Mouse (Mus musculus): Measurements from ENCODE around the gene Pakap. TPM values are rescaled to one million over a fixed set of nuclear protein-coding genes. Genes with fewer than 3 reads are reported as not detected.

The Pakap gene
- polyA plus RNA-seq, 1 experiment from 2014 or later: 22.9 TPM

GRCm38 (mm10) chr4:57633052-57633451 lies 65.1 kb downstream of the Pakap start:
- Histone ChIP-seq H3K4me2 (ENCODE audit: low read depth, low read length) (no peak overlapping the region), H3K4me1 (ENCODE audit: control insufficient read depth, insufficient read depth, low read length) (no peaks in the 10 kb centered on the region), H3K27ac (replicated peaks; ENCODE audit: low read depth, low read length) (no peak overlapping the region), H3K9ac (replicated peaks; ENCODE audit: low read length) (no peak overlapping the region), H3K27me3 (ENCODE audit: control insufficient read depth, insufficient read depth, low read length) (no peaks in the 10 kb centered on the region), H3K4me3 (ENCODE audit: low read depth, low read length) (no peak overlapping the region), H3K9me3 (replicated peaks; ENCODE audit: control insufficient read depth, low read length) (no peaks in the 10 kb centered on the region), H3K36me3 (replicated peaks; ENCODE audit: control insufficient read depth, insufficient read depth, low read depth, low read length) (no peaks in the 10 kb centered on the region)
- DNase-seq (ENCODE audit: low spot score): no peak
- ATAC-seq (replicated peaks; ENCODE audit: insufficient number of reproducible peaks, low FRiP score, low TSS enrichment, low read depth): no peak
- 90% methylated on average over 7 of the region's 7 CpGs for WGBS

GRCm38 (mm10) chr4:57634956-57635355 lies 67.0 kb downstream of the Pakap start:
- 52% methylated on average over 1 of the region's 1 CpGs for WGBS
- Histone ChIP-seq H3K4me1 (ENCODE audit: control insufficient read depth, insufficient read depth, low read length) (no peaks in the 10 kb centered on the region), H3K27me3 (ENCODE audit: control insufficient read depth, insufficient read depth, low read length) (no peaks in the 10 kb centered on the region), H3K4me2 (ENCODE audit: low read depth, low read length) (no peak overlapping the region), H3K36me3 (replicated peaks; ENCODE audit: control insufficient read depth, insufficient read depth, low read depth, low read length) (no peaks in the 10 kb centered on the region), H3K9me3 (replicated peaks; ENCODE audit: control insufficient read depth, low read length) (no peaks in the 10 kb centered on the region), H3K4me3 (ENCODE audit: low read depth, low read length) (no peak overlapping the region), H3K27ac (replicated peaks; ENCODE audit: low read depth, low read length) (no peak overlapping the region), H3K9ac (replicated peaks; ENCODE audit: low read length) (no peak overlapping the region)
- ATAC-seq (replicated peaks; ENCODE audit: insufficient number of reproducible peaks, low FRiP score, low TSS enrichment, low read depth) (no peak), DNase-seq (ENCODE audit: low spot score) (no peak)

- no peak for DNase-seq (ENCODE audit: low spot score)
Measured at GRCm38 (mm10) chr4:57636782-57637482, 69.0 kb downstream of the Pakap start.

GRCm38 (mm10) chr4:57637636-57638386 lies 69.8 kb downstream of the Pakap start:
- Histone ChIP-seq H3K4me2 (ENCODE audit: low read depth, low read length) (peak overlapping the region; percentile 45), H3K27me3 (ENCODE audit: control insufficient read depth, insufficient read depth, low read length) (no peaks in the 10 kb centered on the region), H3K4me1 (ENCODE audit: control insufficient read depth, insufficient read depth, low read length) (no peaks in the 10 kb centered on the region), H3K4me3 (ENCODE audit: low read depth, low read length) (peak overlapping the region; percentile 15; the same call in 1 of the 2 replicates), H3K9me3 (replicated peaks; ENCODE audit: control insufficient read depth, low read length) (no peaks in the 10 kb centered on the region), H3K27ac (replicated peaks; ENCODE audit: low read depth, low read length) (no peak overlapping the region), H3K9ac (replicated peaks; ENCODE audit: low read length) (peak overlapping the region; percentile 10; the same call in 1 of the 2 replicates), H3K36me3 (replicated peaks; ENCODE audit: control insufficient read depth, insufficient read depth, low read depth, low read length) (no peaks in the 10 kb centered on the region)
- WGBS: 39% methylated on average over 24 of the region's 24 CpGs
- no peak for ATAC-seq (replicated peaks; ENCODE audit: insufficient number of reproducible peaks, low FRiP score, low TSS enrichment, low read depth)
- DNase-seq (ENCODE audit: low spot score): no peak

More at GRCm38 (mm10) chr4:57636782-57637482, 69.0 kb downstream of the Pakap start:
- no peaks in the 10 kb centered on the region for H3K36me3 ChIP-seq (replicated peaks; ENCODE audit: control insufficient read depth, insufficient read depth, low read depth, low read length)
- H3K27me3 ChIP-seq (ENCODE audit: control insufficient read depth, insufficient read depth, low read length): no peaks in the 10 kb centered on the region
- no peaks in the 10 kb centered on the region for H3K9me3 ChIP-seq (replicated peaks; ENCODE audit: control insufficient read depth, low read length)
- H3K4me1 ChIP-seq (ENCODE audit: control insufficient read depth, insufficient read depth, low read length): no peaks in the 10 kb centered on the region
- no peak overlapping the region for H3K27ac ChIP-seq (replicated peaks; ENCODE audit: low read depth, low read length)
- no peak overlapping the region for H3K4me2 ChIP-seq (ENCODE audit: low read depth, low read length)
- WGBS: 77% methylated on average over 9 of the region's 9 CpGs
- no peak overlapping the region for H3K4me3 ChIP-seq (ENCODE audit: low read depth, low read length)
- no peak for ATAC-seq (replicated peaks; ENCODE audit: insufficient number of reproducible peaks, low FRiP score, low TSS enrichment, low read depth)
- H3K9ac ChIP-seq (replicated peaks; ENCODE audit: low read length): no peak overlapping the region

GRCm38 (mm10) chr4:57638941-57639340 lies 71.0 kb downstream of the Pakap start:
- DNase-seq (ENCODE audit: low spot score) (no peak), ATAC-seq (replicated peaks; ENCODE audit: insufficient number of reproducible peaks, low FRiP score, low TSS enrichment, low read depth) (no peak)
- H3K4me3 ChIP-seq (ENCODE audit: low read depth, low read length): no peak overlapping the region
- WGBS: 88% methylated on average over 9 of the region's 9 CpGs
- H3K4me2 ChIP-seq (ENCODE audit: low read depth, low read length): no peak overlapping the region
- no peaks in the 10 kb centered on the region for H3K36me3 ChIP-seq (replicated peaks; ENCODE audit: control insufficient read depth, insufficient read depth, low read depth, low read length)
- no peaks in the 10 kb centered on the region for H3K27me3 ChIP-seq (ENCODE audit: control insufficient read depth, insufficient read depth, low read length)
- no peak overlapping the region for H3K9ac ChIP-seq (replicated peaks; ENCODE audit: low read length)
- H3K9me3 ChIP-seq (replicated peaks; ENCODE audit: control insufficient read depth, low read length): no peaks in the 10 kb centered on the region
- H3K27ac ChIP-seq (replicated peaks; ENCODE audit: low read depth, low read length): no peak overlapping the region
- H3K4me1 ChIP-seq (ENCODE audit: control insufficient read depth, insufficient read depth, low read length): no peaks in the 10 kb centered on the region

GRCm38 (mm10) chr4:57640222-57640621 lies 72.2 kb downstream of the Pakap start:
- no peak overlapping the region for H3K4me3 ChIP-seq (ENCODE audit: low read depth, low read length)
- DNase-seq (ENCODE audit: low spot score): no peak
- 43% methylated on average over 7 of the region's 7 CpGs for WGBS
- no peaks in the 10 kb centered on the region for H3K9me3 ChIP-seq (replicated peaks; ENCODE audit: control insufficient read depth, low read length)
- no peaks in the 10 kb centered on the region for H3K36me3 ChIP-seq (replicated peaks; ENCODE audit: control insufficient read depth, insufficient read depth, low read depth, low read length)
- no peaks in the 10 kb centered on the region for H3K27me3 ChIP-seq (ENCODE audit: control insufficient read depth, insufficient read depth, low read length)
- no peak overlapping the region for H3K27ac ChIP-seq (replicated peaks; ENCODE audit: low read depth, low read length)
- no peak overlapping the region for H3K4me2 ChIP-seq (ENCODE audit: low read depth, low read length)
- no peak overlapping the region for H3K9ac ChIP-seq (replicated peaks; ENCODE audit: low read length)
- ATAC-seq (replicated peaks; ENCODE audit: insufficient number of reproducible peaks, low FRiP score, low TSS enrichment, low read depth): no peak
- no peaks in the 10 kb centered on the region for H3K4me1 ChIP-seq (ENCODE audit: control insufficient read depth, insufficient read depth, low read length)

- no peak for DNase-seq (ENCODE audit: low spot score)
- no peak overlapping the region for H3K4me2 ChIP-seq (ENCODE audit: low read depth, low read length)
- no peak overlapping the region for H3K9ac ChIP-seq (replicated peaks; ENCODE audit: low read length)
- no peaks in the 10 kb centered on the region for H3K36me3 ChIP-seq (replicated peaks; ENCODE audit: control insufficient read depth, insufficient read depth, low read depth, low read length)
- no peak overlapping the region for H3K4me3 ChIP-seq (ENCODE audit: low read depth, low read length)
- H3K4me1 ChIP-seq (ENCODE audit: control insufficient read depth, insufficient read depth, low read length): no peaks in the 10 kb centered on the region
- no peaks in the 10 kb centered on the region for H3K9me3 ChIP-seq (replicated peaks; ENCODE audit: control insufficient read depth, low read length)
- WGBS: 84% methylated on average over 3 of the region's 3 CpGs
- no peak overlapping the region for H3K27ac ChIP-seq (replicated peaks; ENCODE audit: low read depth, low read length)
- ATAC-seq (replicated peaks; ENCODE audit: insufficient number of reproducible peaks, low FRiP score, low TSS enrichment, low read depth): no peak
- H3K27me3 ChIP-seq (ENCODE audit: control insufficient read depth, insufficient read depth, low read length): no peaks in the 10 kb centered on the region
Measured at GRCm38 (mm10) chr4:57640971-57641370, 73.0 kb downstream of the Pakap start.

- no peak overlapping the region for H3K4me2 ChIP-seq (ENCODE audit: low read depth, low read length)
- no peak for DNase-seq (ENCODE audit: low spot score)
- no peaks in the 10 kb centered on the region for H3K27me3 ChIP-seq (ENCODE audit: control insufficient read depth, insufficient read depth, low read length)
- H3K36me3 ChIP-seq (replicated peaks; ENCODE audit: control insufficient read depth, insufficient read depth, low read depth, low read length): no peaks in the 10 kb centered on the region
- no peak for ATAC-seq (replicated peaks; ENCODE audit: insufficient number of reproducible peaks, low FRiP score, low TSS enrichment, low read depth)
- WGBS: 90% methylated on average over 1 of the region's 1 CpGs
- H3K9me3 ChIP-seq (replicated peaks; ENCODE audit: control insufficient read depth, low read length): no peaks in the 10 kb centered on the region
- no peaks in the 10 kb centered on the region for H3K4me1 ChIP-seq (ENCODE audit: control insufficient read depth, insufficient read depth, low read length)
- no peak overlapping the region for H3K9ac ChIP-seq (replicated peaks; ENCODE audit: low read length)
- no peak overlapping the region for H3K27ac ChIP-seq (replicated peaks; ENCODE audit: low read depth, low read length)
- H3K4me3 ChIP-seq (ENCODE audit: low read depth, low read length): no peak overlapping the region
Measured at GRCm38 (mm10) chr4:57650994-57651393, 83.0 kb downstream of the Pakap start.

All from embryonic facial prominence, embryonic 11.5 days (tissue).